Mouse (Mus musculus) thymus, postnatal 36 days (tissue): ENCODE data around the gene Gm266.

Experiments used
- DNase-seq, 2 experiments: peaks; one replicate each; pipeline ENCODE4 v3.0.0; 2022; ENCODE audit warnings: mixed read lengths in 2 of 2

Gene Gm266

DNA sequence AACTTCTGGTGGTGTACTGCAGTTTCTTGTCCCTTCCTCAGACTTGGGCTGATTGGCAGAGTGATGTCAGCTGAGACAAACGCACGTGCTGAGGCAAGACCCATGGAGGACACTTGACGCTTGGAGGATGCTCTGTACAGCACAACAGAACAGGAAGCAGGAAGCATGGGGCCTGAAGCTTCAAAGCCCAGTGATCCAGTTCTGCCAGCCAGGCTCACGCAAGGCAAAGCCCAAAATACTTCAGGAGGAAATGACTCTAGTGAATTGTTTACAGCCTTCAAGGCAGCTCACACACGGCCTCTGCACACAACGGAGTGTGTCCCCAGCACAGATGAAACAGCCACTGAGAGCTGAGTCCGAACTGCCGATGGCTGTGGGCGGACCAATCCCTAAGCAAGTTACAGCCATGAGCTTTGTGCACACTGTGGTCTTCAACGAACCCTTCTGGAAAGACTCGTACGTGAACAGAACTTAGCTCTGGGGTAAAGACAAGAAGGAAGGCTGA is 17.5 kb upstream of the Gm266 start:
- DNase-seq, result no peak

GRCm38 (mm10) chr12:111500725-111501124 is 15.1 kb upstream of the Gm266 start:
- no peak for DNase-seq

DNA sequence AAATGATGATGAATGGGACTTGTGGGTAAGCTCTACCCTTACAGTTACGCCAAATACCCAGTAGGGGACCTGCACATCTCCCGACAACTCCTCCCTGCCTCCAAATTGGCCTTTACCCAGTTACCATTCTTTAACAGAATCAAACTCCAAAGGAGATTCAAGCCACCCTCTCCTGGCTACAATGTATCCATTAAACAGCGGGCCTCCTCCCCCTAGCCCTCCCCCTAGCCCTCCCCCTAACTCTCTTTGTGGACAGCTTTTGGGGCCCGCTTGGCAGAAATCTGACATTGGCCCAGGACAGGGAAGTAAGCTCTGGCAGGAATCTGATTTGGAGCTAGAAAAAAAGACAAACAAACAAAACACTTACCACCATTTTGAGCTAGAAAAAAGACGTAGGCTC is 14.0 kb upstream of the Gm266 start:
- no peak for DNase-seq

DNA sequence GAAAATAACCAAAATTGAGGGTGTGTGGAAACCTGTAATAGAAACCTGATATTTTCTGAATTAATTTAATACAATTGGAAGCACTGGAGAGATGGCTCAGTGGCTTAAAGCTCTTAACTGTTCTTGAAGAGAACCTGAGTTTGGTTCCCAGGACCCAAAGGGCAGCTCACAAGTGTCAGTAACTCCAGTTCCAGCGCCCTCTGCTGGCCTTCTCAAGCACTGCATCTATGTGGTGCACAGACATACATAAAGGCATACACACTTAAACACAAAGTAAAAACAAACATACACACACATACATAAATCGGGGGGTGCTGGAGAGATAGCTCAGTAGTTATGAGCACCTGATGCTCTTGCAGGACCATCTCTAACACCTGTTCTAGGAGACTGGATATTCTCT is 11.5 kb upstream of the Gm266 start:
- no peak for DNase-seq

DNA sequence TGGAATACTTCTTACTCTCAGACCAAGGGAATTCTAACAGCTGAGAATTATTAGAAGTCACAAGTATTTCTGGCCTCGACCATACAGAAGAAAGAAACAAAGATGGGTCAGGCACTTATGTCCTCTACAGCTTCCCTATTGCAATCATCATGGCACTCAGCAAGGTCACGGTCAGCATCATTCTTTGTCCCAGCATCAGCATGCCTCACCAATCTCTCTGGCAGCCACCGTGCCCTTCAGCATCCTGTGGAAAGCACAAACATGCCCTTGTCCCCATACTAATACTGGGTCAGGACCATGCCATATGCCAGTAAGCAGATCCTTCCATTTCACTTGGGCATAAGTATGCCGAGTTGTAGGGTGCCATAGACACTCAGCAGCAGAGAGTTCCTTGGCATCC is 9.3 kb upstream of the Gm266 start:
- DNase-seq, result no peak

- DNase-seq, result no peak
Measured at GRCm38 (mm10) chr12:111489261-111489865, 3.7 kb upstream of the Gm266 start.

GRCm38 (mm10) chr12:111486455-111486854 is 832 bp upstream of the Gm266 start:
- DNase-seq, result no peak

DNA sequence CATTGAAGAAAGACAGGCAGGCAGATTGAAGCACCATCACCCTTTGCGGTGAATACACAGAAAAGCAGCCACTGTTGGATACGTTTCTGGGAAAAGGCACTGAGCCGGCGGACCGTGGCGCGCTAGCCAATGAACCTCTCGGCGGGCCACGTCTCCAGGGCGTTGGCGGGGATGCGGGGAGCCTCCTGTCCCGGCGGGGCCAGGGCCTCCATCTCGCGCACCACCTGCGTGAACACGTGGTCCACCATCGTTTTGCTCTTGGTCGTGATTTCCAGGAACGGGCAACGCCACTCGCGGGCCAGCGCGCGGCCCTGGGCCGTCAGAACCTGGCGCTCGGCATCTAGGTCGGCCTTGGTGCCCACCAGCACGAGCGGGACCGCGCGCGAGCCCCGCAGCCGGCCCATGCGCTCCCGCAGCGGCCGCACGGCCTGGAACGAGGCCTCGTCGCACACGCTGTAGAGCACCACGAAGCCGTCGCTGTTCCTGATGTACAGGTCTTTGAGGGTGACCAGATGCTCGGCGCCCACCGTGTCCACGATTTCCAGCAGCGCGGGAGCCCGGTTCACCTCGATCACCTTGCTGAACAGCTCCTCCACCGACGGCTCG is 474 bp downstream of the Gm266 start:
- DNase-seq, result no peak

DNA sequence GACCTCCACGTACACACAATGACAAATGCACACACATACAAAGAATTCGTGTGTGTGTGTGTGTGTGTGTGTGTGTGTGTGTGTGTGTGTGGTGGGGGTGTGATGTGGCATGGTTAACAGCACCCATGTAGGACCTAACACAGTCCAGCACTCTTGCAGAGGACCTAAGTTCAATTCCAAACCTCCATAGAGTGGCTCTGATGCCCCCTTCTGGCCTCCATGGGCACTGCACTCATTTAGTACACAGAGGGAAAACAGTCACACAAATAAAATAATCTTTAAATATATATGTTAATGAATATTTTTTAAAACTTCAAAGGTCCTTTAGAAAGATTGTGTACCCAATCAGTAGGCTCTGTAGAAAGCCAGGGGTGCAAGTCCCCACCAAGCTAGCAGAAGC is 5.7 kb downstream of the Gm266 start:
- DNase-seq, result peak; percentile 26 to 27

DNA sequence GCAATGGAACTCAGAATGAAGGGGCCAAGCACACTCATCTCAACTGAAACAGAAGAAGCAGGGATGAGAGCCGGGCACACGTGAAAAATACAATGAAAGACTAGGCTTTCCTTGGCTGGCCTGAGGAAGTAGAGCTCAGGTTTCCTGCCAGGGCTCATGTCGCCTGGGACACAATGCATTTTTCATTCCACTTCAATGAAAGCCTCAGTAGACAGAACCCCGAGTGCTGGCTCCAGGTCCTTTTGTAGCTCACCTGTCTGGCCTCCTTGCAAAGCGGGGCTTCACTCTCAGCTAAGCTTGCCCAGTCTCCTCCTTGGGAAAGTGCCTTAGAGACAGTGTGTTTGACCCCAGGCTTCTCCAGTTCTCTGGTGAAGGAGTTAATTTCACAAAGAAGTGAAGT is 6.7 kb downstream of the Gm266 start:
- no peak for DNase-seq

DNA sequence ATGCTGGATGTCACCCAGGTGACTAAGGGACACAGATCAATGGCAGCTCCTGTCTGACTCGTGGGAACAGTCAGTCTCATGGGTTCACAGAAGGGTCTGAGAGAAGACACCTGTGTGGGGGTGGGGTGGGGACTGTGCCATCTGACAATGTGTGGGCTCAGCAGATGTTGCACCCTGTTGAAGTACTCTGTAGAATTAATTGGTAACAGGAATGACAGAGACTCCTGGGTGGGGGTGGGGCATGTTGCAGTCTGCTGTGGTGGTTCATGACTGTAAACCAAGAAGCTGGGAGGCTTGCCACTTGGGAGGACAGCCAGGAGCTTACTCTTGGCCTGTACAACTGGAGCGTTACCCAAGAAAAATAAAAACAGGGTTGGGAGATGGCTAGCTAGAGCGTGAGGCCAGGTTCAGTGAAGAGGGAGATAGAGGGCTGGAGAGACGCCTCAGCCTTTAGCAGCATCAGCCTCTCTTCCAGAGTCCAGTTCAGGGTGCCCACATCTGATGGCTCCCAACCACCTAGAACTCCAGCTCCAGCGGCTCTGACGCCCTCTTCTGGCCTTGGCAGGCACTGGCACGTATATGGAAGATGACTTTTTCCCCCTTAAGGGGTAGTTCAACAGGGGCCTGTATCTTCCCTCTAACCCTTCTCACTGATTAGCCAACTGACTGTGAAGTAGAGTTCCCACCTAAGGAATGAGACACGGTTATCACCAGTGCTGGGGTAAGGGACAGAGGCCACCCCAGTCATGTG is 10.6 kb downstream of the Gm266 start:
- peak; percentile 19 to 70 for DNase-seq

DNA sequence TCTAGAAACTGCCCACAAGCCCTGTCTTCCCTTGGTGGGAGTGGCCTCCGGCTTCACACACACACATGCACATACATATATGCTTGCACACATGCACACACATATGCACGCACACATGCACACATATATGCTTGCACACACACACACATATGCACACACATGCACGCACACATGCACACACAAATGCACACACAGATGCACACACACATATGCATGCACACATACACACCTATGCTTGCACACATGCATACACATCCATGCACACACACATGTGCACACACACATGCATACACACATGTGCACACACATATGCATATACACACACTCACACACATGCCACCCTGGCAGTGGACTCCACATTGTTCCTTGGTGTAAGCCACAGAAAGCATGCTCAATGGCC is 11.2 kb downstream of the Gm266 start:
- no peak for DNase-seq

- no peak for DNase-seq
Measured at GRCm38 (mm10) chr12:111472886-111473285, 12.7 kb downstream of the Gm266 start.

- DNase-seq, result no peak
Measured at GRCm38 (mm10) chr12:111471721-111472120, 13.9 kb downstream of the Gm266 start.

GRCm38 (mm10) chr12:111471119-111471518 is 14.5 kb downstream of the Gm266 start:
- no peak for DNase-seq

GRCm38 (mm10) chr12:111469507-111469906 is 16.1 kb downstream of the Gm266 start:
- peak; percentile 45 to 51 for DNase-seq

DNA sequence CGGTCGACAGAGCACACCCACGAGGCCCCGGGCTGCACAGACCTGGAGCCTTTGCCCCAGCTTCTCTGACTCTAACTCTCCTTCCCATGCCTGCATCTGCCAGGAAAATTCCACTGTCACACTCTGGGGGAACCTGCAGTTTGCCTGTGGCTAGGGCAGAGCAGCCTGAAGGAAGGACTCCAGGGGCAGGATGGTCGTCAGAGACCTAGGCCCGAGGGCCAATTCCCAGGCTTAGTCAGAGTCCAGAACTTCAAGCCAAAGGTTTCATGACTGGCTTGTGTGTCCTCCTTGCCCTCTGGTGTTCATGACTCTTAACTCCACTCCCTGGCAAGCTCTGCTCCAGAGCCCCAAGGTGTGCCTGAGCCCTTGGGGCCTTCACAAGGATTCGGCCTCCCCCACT is 17.4 kb downstream of the Gm266 start:
- DNase-seq, result no peak

DNA sequence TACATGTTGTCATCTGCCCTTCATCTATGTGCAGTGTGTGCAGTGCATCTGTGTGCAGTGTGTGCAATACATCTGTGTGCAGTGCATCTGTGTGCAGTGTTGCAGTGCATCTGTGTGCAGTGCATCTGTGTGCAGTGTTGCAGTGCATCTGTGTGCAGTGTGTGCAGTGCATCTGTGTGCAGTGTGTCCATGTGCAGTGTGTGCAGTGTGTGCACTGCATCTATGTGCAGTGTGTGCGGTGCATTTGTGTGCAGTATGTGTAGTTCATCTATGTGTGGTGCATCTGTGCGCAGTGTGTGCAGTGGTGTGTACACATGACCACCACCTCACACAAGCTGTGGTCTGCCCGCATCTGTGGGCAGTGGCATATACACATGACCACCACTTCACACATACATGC is 19.3 kb downstream of the Gm266 start:
- DNase-seq, result no peak

- no peak for DNase-seq
Measured at GRCm38 (mm10) chr12:111463570-111463969, 22.1 kb downstream of the Gm266 start.

DNA sequence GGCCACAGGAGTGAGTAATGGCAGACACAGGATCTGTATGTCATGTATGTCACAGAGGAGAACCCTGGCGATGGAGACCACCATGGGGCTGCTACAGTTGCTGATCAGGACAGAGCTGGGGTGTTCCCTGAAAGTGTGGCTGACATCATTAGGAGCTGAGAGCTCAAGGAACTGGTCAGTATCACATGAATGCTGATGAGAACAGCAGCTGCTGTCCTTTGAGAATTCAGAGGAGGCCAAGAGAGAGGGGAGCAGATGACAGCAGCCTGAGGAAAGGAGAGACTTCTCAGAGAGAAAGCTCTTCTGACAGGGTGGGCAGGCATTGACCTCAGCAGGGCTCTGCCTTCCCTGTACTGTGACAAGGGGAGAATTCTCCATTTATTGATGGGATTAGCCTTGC is 27.9 kb downstream of the Gm266 start:
- DNase-seq, result no peak

DNA sequence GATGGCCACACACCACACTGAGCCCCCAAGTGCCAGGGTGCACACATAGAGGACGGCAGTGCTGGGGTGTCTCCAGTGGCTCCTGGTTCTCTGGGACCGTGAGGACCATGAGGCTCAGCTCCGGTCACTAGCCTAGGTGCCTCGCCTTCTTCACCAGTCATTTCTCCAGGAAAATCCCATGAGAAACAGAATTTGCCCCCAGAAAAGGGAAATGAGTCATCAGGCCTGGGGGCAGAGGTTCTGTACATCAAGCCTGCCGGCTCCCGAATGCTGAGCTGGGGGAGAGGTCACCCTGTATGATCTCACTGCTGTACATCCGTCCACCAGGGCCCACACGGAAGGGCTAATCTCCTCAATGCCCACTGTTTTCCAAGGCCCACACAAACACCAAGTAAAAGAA is 29.8 kb downstream of the Gm266 start:
- DNase-seq, result no peak

DNA sequence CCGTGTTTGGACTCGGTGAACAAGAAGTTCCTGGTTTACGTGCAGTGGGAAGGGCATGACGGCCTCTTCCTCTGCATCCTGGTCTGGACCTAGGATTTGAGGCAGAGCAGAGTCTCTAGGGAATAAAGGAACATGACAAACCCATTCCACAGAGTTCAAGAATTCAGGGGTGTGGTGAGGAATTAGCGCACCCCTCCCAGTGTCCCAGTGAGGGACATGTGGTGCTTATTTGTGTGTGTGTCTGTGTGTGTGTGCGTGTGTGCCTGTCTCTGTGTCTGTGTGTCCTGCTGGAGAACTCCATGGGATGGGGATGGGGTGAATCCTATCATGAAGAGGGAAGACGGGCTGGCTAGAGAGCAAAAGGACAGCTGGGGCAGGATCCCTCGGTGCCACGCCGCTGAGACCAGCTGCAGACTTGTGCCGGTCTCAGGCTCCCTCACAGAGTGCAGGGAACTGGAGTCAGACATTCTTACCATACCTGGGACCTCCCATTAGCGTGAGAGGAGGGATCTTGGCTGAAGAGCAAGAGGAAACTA is 30.2 kb downstream of the Gm266 start:
- no peak for DNase-seq

DNA sequence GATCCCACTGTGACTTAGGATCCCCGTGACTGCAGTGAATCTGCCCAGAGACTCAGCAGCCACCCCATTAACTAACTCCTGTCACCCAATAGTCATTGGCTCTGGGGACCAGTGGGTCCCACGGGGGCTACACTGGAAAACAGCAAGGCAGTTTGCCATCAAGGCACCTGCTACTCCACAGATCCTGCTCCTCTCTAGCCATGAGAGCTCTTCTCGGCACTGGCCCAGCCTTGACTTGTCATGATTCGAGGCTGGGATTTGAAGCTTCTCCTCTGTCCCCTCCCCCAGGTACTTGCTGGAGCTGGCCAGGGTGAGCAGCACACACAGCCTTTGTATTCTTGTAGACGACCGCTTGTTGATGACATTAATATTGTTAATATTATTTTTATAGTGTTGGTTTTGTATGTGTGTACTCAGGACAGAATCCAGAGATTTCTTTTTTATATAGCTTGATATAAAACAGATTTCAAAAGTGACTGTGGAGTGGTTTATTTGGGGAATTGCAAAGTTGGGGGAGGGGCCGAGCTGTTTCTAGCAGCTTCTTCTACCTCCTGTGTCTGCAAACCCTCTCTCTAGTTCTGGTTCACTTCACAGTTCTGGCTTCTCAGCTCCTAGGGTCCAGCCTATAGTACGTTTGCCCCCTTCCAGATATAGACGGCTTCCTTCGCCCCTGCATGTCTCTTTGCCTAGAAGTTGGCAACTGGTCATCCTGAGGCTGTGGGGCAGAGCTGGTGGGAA is 30.9 kb downstream of the Gm266 start:
- DNase-seq, result no peak
